Mouse (Mus musculus) liver, embryonic 14.5 days (tissue): ENCODE measurements around the gene Olfr1018.

Experiments
- CTCF ChIP-seq: IDR thresholded peaks from 2 replicates; pipeline ENCODE4 v1.5.1; 2016; ENCODE audit warnings: antibody characterized with exemption, low read depth, control low read depth
- EP300 ChIP-seq: IDR thresholded peaks from 2 replicates; pipeline ENCODE4 v1.6.1; 2016; ENCODE audit warnings: antibody characterized with exemption, low read depth

DNA sequence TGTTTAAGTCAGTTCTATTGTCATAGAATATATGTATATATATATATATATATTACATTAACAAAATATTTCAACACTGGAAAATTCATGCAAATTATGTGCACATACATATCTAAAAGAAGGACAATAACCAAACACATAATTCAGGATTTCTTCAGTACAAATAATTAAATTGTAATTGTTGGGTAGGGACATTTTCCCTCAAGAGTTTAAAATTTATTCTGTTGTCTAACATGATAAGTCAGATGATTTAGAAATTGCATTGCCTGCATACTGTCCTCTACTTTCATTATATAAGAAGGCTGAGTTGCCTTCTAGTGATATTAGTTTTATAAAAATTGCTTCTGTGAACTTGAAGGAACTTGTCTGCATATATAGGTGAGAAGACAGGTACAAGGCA is at the start of gene Olfr1018:
- no peak for TF ChIP-seq CTCF
- TF ChIP-seq EP300, result no peak
